Mouse (Mus musculus): Measurements from ENCODE around the gene Hgfac.

DNA sequence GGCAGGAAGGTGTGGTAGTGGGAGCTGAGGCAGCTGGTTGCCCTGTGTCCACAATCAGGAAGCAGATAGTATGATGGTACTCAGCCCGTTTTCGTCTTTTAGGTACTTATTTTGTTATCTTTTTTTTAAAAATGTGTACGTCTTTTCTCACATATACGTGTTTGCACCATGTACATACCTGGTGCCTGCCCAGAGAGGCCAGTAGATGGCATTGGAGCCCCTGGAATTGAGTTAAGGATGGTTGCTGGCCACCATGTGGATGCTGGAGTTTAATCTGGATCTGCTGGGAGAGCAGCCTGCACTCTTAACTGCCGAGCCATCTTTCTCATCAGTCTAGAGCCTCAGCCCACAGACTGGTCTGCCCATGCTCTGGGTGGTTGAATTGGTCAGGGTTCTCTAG, 9.2 kb downstream of the Hgfac start:
- TF ChIP-seq CTCF (IDR thresholded peaks at IDR 0.05; ENCODE audit: extremely low read depth, insufficient read depth, insufficient read length, insufficient replicate concordance) (no peak), POLR2A (IDR thresholded peaks at IDR 0.05; ENCODE audit: low read depth, low read length) (no peak)

All from spleen, adult 2 months (tissue).